Mouse (Mus musculus): Measurements from ENCODE around the gene Gart.

GRCm38 (mm10) chr16:91646681-91647419, at the start of gene Gart:
- TF ChIP-seq TAL1 (IDR thresholded peaks at IDR 0.05; ENCODE audit: low read length) (no peak), GATA1 (IDR thresholded peaks at IDR 0.05; ENCODE audit: low read length) (no peak)

Measured in erythroblast, embryonic 14.5 days (primary cell).